Mouse (Mus musculus): ENCODE measurements around the gene Clcf1. TPM values are rescaled to one million over a fixed set of nuclear protein-coding genes. Genes with fewer than 3 reads are reported as not detected.

Gene Clcf1
- polyA plus RNA-seq, 1 experiment from 2014 or later, result 5.7 TPM

GRCm38 (mm10) chr19:4201291-4201909 is 12.6 kb upstream of the Clcf1 start, which contains the start of gene Rad9a:
TSS of gene Rad9a (minus strand) at chr19:4201662.
- WGBS, result under 1% methylated on average over 34 of the region's 34 CpGs

GRCm38 (mm10) chr19:4202149-4202548 is 11.9 kb upstream of the Clcf1 start:
- H3K4me3 ChIP-seq (ENCODE audit: low read length), result peak overlapping the region; percentile 71
- no peak for ATAC-seq (ENCODE audit: low FRiP score, low TSS enrichment)
- H3K4me1 ChIP-seq (ENCODE audit: control insufficient read depth, insufficient read depth, low read length), result peaks cover 17% of the 10 kb centered on the region
- 29% methylated on average over 7 of the region's 7 CpGs for WGBS
- no peak overlapping the region for H3K27ac ChIP-seq (ENCODE audit: low read depth, low read length)
- peak overlapping the region; percentile 83 for H3K9ac ChIP-seq (ENCODE audit: low read depth, low read length)
- H3K36me3 ChIP-seq (ENCODE audit: control insufficient read depth, insufficient read depth, low read length), result peaks cover 29% of the 10 kb centered on the region; the same call in 1 of the 2 replicates
- no peaks in the 10 kb centered on the region; the same call in 1 of the 2 replicates for H3K27me3 ChIP-seq (ENCODE audit: control insufficient read depth, insufficient read depth, low read length)
- no peaks in the 10 kb centered on the region for H3K9me3 ChIP-seq (ENCODE audit: control insufficient read depth, low read length)
- H3K4me2 ChIP-seq (replicated peaks; ENCODE audit: low read depth, low read length), result peak overlapping the region; percentile 82

More at GRCm38 (mm10) chr19:4201291-4201909, 12.6 kb upstream of the Clcf1 start, which contains the start of gene Rad9a:
- peak within 1 kb of the TSS; percentile 83 for H3K9ac ChIP-seq (ENCODE audit: low read depth, low read length)
- no peaks in the 10 kb centered on the region for H3K9me3 ChIP-seq (ENCODE audit: control insufficient read depth, low read length)
- ATAC-seq (ENCODE audit: low FRiP score, low TSS enrichment), result peak; percentile 85
- peaks cover 19% of the 10 kb centered on the region for H3K4me1 ChIP-seq (ENCODE audit: control insufficient read depth, insufficient read depth, low read length)
- H3K27ac ChIP-seq (ENCODE audit: low read depth, low read length), result peak within 1 kb of the TSS; percentile 12; the same call in 1 of the 2 replicates
- peak within 1 kb of the TSS; percentile 71 for H3K4me3 ChIP-seq (ENCODE audit: low read length)
- H3K27me3 ChIP-seq (ENCODE audit: control insufficient read depth, insufficient read depth, low read length), result no peaks in the 10 kb centered on the region; the same call in 1 of the 2 replicates
- H3K36me3 ChIP-seq (ENCODE audit: control insufficient read depth, insufficient read depth, low read length), result peaks cover 36% of the 10 kb centered on the region; the same call in 1 of the 2 replicates
- peak within 1 kb of the TSS; percentile 82 for H3K4me2 ChIP-seq (replicated peaks; ENCODE audit: low read depth, low read length)

DNA sequence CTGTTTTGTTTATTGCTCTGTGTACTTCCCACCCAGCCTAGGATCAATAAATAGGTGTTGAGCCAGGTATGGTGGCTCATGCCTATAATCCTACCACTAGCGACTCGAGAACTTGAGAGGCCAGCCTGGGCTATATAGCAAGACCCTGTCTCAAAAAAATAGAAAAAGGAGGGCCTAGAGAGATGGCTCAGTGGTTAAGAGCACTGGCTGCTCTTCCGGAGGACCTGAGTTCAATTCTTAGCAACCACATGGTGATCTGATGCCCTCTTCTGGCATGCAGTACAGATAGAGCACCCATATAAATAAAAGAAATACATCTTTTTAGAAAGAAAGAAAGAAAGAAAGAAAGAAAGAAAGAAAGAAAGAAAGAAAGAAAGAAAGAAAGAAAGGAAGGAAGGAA is 10.9 kb upstream of the Clcf1 start:
- Histone ChIP-seq H3K9ac (ENCODE audit: low read depth, low read length) (no peak overlapping the region), H3K4me3 (ENCODE audit: low read length) (no peak overlapping the region), H3K27me3 (ENCODE audit: control insufficient read depth, insufficient read depth, low read length) (no peaks in the 10 kb centered on the region; the same call in 1 of the 2 replicates), H3K4me2 (replicated peaks; ENCODE audit: low read depth, low read length) (no peak overlapping the region), H3K4me1 (ENCODE audit: control insufficient read depth, insufficient read depth, low read length) (peaks cover 17% of the 10 kb centered on the region), H3K36me3 (ENCODE audit: control insufficient read depth, insufficient read depth, low read length) (peaks cover 19% of the 10 kb centered on the region; the same call in 1 of the 2 replicates), H3K27ac (ENCODE audit: low read depth, low read length) (no peak overlapping the region), H3K9me3 (ENCODE audit: control insufficient read depth, low read length) (no peaks in the 10 kb centered on the region)
- ATAC-seq (ENCODE audit: low FRiP score, low TSS enrichment), result no peak
- WGBS, result 60% methylated on average over 3 of the region's 3 CpGs

- no peak for ATAC-seq (ENCODE audit: low FRiP score, low TSS enrichment)
- WGBS, result 69% methylated on average over 13 of the region's 13 CpGs
- Histone ChIP-seq H3K4me3 (ENCODE audit: low read length) (no peak overlapping the region), H3K4me2 (replicated peaks; ENCODE audit: low read depth, low read length) (no peak overlapping the region), H3K9me3 (ENCODE audit: control insufficient read depth, low read length) (no peaks in the 10 kb centered on the region), H3K9ac (ENCODE audit: low read depth, low read length) (no peak overlapping the region), H3K27me3 (ENCODE audit: control insufficient read depth, insufficient read depth, low read length) (no peaks in the 10 kb centered on the region; the same call in 1 of the 2 replicates), H3K4me1 (ENCODE audit: control insufficient read depth, insufficient read depth, low read length) (peaks cover 17% of the 10 kb centered on the region), H3K27ac (ENCODE audit: low read depth, low read length) (no peak overlapping the region), H3K36me3 (ENCODE audit: control insufficient read depth, insufficient read depth, low read length) (peaks cover 17% of the 10 kb centered on the region; the same call in 1 of the 2 replicates)
Measured at GRCm38 (mm10) chr19:4203604-4204326, 10.3 kb upstream of the Clcf1 start.

GRCm38 (mm10) chr19:4204889-4205288 is 9.1 kb upstream of the Clcf1 start:
- Histone ChIP-seq H3K27ac (ENCODE audit: low read depth, low read length) (no peak overlapping the region), H3K27me3 (ENCODE audit: control insufficient read depth, insufficient read depth, low read length) (no peaks in the 10 kb centered on the region; the same call in 1 of the 2 replicates), H3K9me3 (ENCODE audit: control insufficient read depth, low read length) (no peaks in the 10 kb centered on the region), H3K36me3 (ENCODE audit: control insufficient read depth, insufficient read depth, low read length) (peaks cover 7% of the 10 kb centered on the region; the same call in 1 of the 2 replicates), H3K9ac (ENCODE audit: low read depth, low read length) (no peak overlapping the region), H3K4me2 (replicated peaks; ENCODE audit: low read depth, low read length) (no peak overlapping the region), H3K4me3 (ENCODE audit: low read length) (no peak overlapping the region), H3K4me1 (ENCODE audit: control insufficient read depth, insufficient read depth, low read length) (peaks cover 17% of the 10 kb centered on the region)
- ATAC-seq (ENCODE audit: low FRiP score, low TSS enrichment), result no peak
- 58% methylated on average over 4 of the region's 4 CpGs for WGBS

DNA sequence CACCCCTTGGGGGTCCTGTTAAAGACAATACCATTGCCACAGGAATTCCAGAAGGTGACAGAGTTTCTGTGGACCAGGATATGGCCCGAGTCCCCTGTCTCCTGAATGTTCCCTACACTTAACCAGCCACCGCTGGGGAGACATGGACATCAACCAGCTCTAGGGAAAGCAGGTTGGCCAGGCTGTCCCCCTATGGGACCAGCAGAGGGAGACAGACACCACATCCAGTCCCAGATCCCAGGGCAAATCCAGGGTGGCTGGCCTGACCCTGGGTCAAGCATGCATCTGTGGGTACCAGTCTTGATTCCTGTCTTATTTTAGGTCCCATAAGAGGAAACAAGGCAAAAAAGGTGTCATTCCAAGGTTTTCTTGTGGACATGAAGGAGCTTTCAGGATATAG is 7.1 kb upstream of the Clcf1 start:
- Histone ChIP-seq H3K9ac (ENCODE audit: low read depth, low read length) (no peak overlapping the region), H3K4me3 (ENCODE audit: low read length) (no peak overlapping the region), H3K27me3 (ENCODE audit: control insufficient read depth, insufficient read depth, low read length) (no peaks in the 10 kb centered on the region; the same call in 1 of the 2 replicates), H3K27ac (ENCODE audit: low read depth, low read length) (no peak overlapping the region), H3K9me3 (ENCODE audit: control insufficient read depth, low read length) (no peaks in the 10 kb centered on the region), H3K36me3 (ENCODE audit: control insufficient read depth, insufficient read depth, low read length) (no peaks in the 10 kb centered on the region), H3K4me1 (ENCODE audit: control insufficient read depth, insufficient read depth, low read length) (peaks cover 6% of the 10 kb centered on the region), H3K4me2 (replicated peaks; ENCODE audit: low read depth, low read length) (no peak overlapping the region)
- 2% methylated on average over 2 of the region's 2 CpGs for WGBS
- ATAC-seq (ENCODE audit: low FRiP score, low TSS enrichment), result peak; percentile 52; the same call in 1 of the 2 replicates

GRCm38 (mm10) chr19:4208563-4208962 is 5.5 kb upstream of the Clcf1 start:
- H3K4me2 ChIP-seq (replicated peaks; ENCODE audit: low read depth, low read length), result no peak overlapping the region
- no peaks in the 10 kb centered on the region for H3K36me3 ChIP-seq (ENCODE audit: control insufficient read depth, insufficient read depth, low read length)
- H3K4me1 ChIP-seq (ENCODE audit: control insufficient read depth, insufficient read depth, low read length), result peaks cover 16% of the 10 kb centered on the region
- no peaks in the 10 kb centered on the region; the same call in 1 of the 2 replicates for H3K27me3 ChIP-seq (ENCODE audit: control insufficient read depth, insufficient read depth, low read length)
- H3K9ac ChIP-seq (ENCODE audit: low read depth, low read length), result no peak overlapping the region
- ATAC-seq (ENCODE audit: low FRiP score, low TSS enrichment), result no peak
- no peaks in the 10 kb centered on the region for H3K9me3 ChIP-seq (ENCODE audit: control insufficient read depth, low read length)
- H3K4me3 ChIP-seq (ENCODE audit: low read length), result no peak overlapping the region
- 76% methylated on average over 5 of the region's 5 CpGs for WGBS
- no peak overlapping the region for H3K27ac ChIP-seq (ENCODE audit: low read depth, low read length)

GRCm38 (mm10) chr19:4211891-4212588 is 2.0 kb upstream of the Clcf1 start:
- H3K36me3 ChIP-seq (ENCODE audit: control insufficient read depth, insufficient read depth, low read length), result no peaks in the 10 kb centered on the region
- H3K4me3 ChIP-seq (ENCODE audit: low read length), result no peak overlapping the region
- no peaks in the 10 kb centered on the region for H3K9me3 ChIP-seq (ENCODE audit: control insufficient read depth, low read length)
- H3K27ac ChIP-seq (ENCODE audit: low read depth, low read length), result no peak overlapping the region
- H3K27me3 ChIP-seq (ENCODE audit: control insufficient read depth, insufficient read depth, low read length), result no peaks in the 10 kb centered on the region
- ATAC-seq (ENCODE audit: low FRiP score, low TSS enrichment), result no peak
- H3K9ac ChIP-seq (ENCODE audit: low read depth, low read length), result no peak overlapping the region
- H3K4me1 ChIP-seq (ENCODE audit: control insufficient read depth, insufficient read depth, low read length), result peaks cover 43% of the 10 kb centered on the region
- WGBS, result 45% methylated on average over 4 of the region's 4 CpGs
- H3K4me2 ChIP-seq (replicated peaks; ENCODE audit: low read depth, low read length), result no peak overlapping the region
